Mouse (Mus musculus) spleen, postnatal 10 days (tissue): Measurements from ENCODE around the gene Stt3b.

Source experiments
- DNase-seq, 2 experiments: peaks; one replicate each; pipeline ENCODE4 v3.0.0; 2021 to 2022; ENCODE audit warnings: low spot score in 2 of 2

Gene Stt3b

GRCm38 (mm10) chr9:115271556-115271955, 38.7 kb downstream of the Stt3b start:
- no peak for DNase-seq

GRCm38 (mm10) chr9:115261896-115262295, 48.3 kb downstream of the Stt3b start:
- no peak for DNase-seq

GRCm38 (mm10) chr9:115261456-115261855, 48.8 kb downstream of the Stt3b start:
- no peak for DNase-seq

GRCm38 (mm10) chr9:115260464-115260863, 49.8 kb downstream of the Stt3b start:
- no peak for DNase-seq

GRCm38 (mm10) chr9:115259866-115260265, 50.4 kb downstream of the Stt3b start:
- DNase-seq, result no peak

- no peak for DNase-seq
Observed at GRCm38 (mm10) chr9:115257733-115258286, 52.4 kb downstream of the Stt3b start.

- no peak for DNase-seq
Observed at GRCm38 (mm10) chr9:115249145-115249544, 61.1 kb downstream of the Stt3b start.

- no peak for DNase-seq
Observed at GRCm38 (mm10) chr9:115245092-115245491, 65.1 kb downstream of the Stt3b start.

GRCm38 (mm10) chr9:115243630-115244029, 66.6 kb downstream of the Stt3b start:
- no peak for DNase-seq

GRCm38 (mm10) chr9:115239861-115240260, 70.4 kb downstream of the Stt3b start:
- DNase-seq, result no peak

GRCm38 (mm10) chr9:115237943-115238342, 72.3 kb downstream of the Stt3b start:
- DNase-seq, result no peak

GRCm38 (mm10) chr9:115236352-115236841, 73.8 kb downstream of the Stt3b start:
- no peak for DNase-seq

GRCm38 (mm10) chr9:115234561-115234960, 75.7 kb downstream of the Stt3b start:
- no peak for DNase-seq

- DNase-seq, result no peak
Observed at GRCm38 (mm10) chr9:115233721-115234120, 76.5 kb downstream of the Stt3b start.

GRCm38 (mm10) chr9:115231476-115231875, 78.7 kb downstream of the Stt3b start:
- DNase-seq, result no peak

GRCm38 (mm10) chr9:115230141-115230540, 80.1 kb downstream of the Stt3b start:
- DNase-seq, result no peak

- DNase-seq, result no peak
Observed at GRCm38 (mm10) chr9:115229676-115230075, 80.5 kb downstream of the Stt3b start.

GRCm38 (mm10) chr9:115229145-115229544, 81.1 kb downstream of the Stt3b start:
- DNase-seq, result no peak

- DNase-seq, result no peak
Observed at GRCm38 (mm10) chr9:115224744-115225354, 85.4 kb downstream of the Stt3b start.

GRCm38 (mm10) chr9:115221265-115221664, 89.0 kb downstream of the Stt3b start:
- DNase-seq, result no peak

GRCm38 (mm10) chr9:115220466-115220865, 89.8 kb downstream of the Stt3b start:
- DNase-seq, result no peak

GRCm38 (mm10) chr9:115217984-115218383, 92.2 kb downstream of the Stt3b start:
- no peak for DNase-seq

GRCm38 (mm10) chr9:115215830-115216701, 94.2 kb downstream of the Stt3b start:
- DNase-seq, result peak in 1 of 2 experiments; percentile 73
